Mouse (Mus musculus) retina, embryonic 14.5 days (tissue): ENCODE data around the gene Hoxd9.

Experiments
- DNase-seq: peaks from one replicate; pipeline ENCODE4 v3.0.0-alpha.2; 2015; ENCODE audit warnings: low spot score

Gene Hoxd9

DNA sequence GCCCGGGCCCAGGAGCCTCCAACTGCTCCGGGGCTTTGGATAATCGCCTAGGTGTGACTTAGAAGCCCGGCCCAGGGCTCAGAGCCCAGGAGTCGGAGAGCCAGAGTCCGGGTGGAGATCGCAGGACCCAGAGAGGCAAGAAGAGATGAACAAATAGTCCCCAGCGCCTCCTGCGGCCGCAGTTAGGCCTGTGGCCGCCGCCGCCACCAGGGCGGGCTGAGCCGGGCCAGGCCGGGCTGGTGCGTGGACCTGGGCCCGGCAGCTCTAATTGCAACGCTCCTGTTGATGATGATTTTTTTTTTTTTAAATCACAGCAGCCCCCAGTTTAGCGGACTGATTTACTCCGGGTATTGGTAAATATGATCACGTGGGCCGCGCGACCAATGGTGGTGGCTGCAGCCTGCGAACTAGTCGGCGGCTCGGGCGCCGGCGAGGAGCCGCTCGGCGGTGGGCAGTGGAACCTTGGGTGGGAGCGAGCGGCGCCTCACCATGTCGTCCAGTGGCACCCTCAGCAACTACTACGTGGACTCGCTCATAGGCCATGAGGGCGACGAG, at the start of gene Hoxd9:
Hoxd9 (plus strand) TSS at position 161 of the 555 bp plus-strand sequence.
- DNase-seq: peak; percentile 70

DNA sequence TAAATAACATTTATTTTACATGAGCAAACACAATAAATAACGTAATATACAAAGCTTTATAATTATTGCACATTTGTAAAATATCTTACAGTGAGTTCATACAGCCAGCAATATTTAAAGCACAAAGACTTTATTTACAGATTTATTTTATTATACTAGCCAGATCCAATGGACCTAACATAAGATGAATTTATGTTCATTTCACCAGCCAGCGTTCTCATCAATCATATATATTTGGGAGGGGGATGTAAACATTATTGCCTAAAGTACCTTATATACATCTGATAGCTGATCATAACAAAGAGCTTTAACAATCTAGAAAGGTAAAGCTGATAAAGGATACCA, 44.6 kb upstream of the Hoxd9 start:
- peak; percentile 40 for DNase-seq

DNA sequence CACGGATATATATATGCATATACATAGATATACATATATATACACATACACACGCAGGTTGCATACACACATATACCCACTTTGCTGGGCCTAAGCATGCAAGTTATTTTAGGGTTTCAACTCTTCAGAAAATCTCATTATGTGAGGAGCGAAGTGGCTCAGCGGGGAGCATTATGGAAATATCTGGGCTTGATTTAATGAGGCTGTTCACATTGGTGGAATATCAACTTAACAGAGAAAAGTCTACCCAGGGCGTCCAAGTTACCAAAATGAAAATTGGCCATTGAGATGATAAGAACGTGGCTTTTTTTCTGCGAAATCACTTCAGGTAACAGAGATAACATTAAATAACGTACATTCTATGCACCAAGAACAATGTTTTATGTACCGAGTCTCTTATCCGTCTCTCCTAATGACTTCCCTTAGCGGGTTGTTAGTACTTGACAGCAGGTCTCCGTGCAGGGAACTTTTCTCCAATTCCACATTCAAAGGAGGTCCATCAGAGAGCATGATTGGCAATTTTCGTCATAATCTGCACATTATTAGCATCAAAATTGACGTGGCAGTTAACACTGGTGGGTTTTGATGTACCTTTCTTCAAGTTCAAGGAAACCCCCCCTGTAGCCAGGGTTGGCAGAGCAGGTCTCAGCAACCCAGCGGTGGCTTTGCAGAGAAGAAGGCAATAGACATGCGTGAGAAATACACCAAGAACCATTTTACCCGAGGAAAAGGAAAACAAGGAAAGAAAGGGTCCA, 43.6 kb upstream of the Hoxd9 start:
- DNase-seq: peak; percentile 45

DNA sequence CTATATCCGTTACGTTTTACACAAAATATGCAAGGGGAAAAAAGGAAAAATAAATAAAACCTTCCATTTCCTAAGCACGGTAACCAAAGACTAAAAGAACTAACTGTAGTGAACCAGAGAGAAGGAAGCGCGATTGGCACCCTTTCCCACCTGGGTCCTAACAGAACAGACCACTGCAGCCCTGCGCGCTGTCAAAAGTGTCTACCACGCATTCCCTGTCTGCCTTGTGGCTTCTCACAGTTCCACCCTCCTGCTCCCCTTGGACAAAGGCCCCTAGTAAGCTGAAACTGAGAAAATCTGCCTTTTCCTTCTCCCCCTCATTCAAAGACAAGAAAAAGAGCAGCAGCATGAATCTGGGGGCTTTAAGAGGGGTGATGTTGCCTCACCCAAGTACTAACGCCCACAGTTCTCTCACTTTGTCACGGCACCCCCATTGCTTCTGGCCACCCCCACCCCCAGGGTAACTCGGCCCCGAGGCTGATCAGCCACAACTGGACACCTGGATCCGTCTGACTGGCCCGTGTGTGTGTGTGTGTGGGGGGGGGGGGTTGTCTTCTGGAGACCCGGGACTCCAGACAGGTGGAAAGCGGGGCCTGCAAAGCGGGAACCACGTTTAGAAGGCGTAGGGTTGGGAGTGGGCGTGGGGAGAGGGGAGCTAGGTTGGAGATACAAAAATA, 42.6 kb upstream of the Hoxd9 start:
- peak; percentile 15 for DNase-seq

DNA sequence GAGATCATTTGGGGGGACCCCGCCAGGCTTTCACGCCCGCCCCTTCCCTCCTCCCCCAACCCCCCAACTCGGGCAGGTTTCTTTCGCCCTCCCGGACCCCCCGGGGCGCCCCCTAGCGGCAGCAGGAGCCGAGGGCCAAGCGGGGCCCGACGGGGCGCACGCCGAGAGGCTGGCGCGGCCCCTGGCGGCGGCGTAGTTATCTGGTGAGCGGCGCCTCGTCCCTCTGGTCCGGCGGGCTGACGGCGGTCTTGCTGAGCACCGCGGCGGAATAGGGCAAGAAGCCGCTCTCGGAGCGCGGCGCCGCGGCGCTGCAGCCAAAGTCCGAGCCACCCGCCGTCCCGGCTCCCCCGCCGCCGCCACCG, 42.1 kb upstream of the Hoxd9 start:
- peak; percentile 60 for DNase-seq

DNA sequence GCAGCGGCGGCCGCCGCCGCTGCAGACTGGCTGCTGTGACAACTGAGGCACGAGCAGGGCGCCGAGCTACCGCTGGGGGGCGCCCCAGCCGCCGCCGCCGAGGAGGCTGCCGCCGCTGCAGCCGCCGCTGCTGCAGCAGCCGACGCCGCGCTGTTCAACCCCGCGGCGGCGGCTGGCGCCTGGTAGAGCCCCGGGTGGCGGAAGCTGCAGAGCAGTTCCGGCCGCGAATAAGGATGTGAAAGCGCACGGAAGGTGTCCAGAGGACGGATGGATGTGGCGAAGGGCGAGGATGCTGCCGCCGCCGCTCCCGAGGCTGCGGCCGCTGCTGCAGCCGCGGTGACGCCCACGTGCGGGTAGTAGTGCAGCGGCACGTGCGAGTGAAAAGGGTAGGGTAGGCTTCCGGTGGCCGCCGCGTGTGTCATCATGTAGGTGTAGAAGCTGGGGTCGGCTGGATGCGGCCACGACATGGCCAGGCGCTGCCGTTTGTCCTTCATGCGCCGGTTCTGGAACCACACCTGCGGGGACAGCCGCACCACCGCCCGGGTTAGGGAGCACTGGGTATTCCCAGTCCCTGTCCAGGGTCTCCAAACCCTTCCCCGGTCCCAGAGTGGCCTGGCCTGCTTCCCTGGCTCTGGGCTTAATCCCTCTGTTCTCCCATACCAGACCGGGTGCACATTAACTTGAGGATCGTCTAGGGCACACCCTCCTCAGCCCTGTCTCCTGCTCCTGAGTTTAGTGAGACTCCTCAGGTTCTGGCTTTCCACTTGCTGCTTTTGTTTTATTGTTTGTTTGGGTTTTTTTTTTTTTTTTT, 41.5 kb upstream of the Hoxd9 start:
- peak; percentile 66 for DNase-seq

DNA sequence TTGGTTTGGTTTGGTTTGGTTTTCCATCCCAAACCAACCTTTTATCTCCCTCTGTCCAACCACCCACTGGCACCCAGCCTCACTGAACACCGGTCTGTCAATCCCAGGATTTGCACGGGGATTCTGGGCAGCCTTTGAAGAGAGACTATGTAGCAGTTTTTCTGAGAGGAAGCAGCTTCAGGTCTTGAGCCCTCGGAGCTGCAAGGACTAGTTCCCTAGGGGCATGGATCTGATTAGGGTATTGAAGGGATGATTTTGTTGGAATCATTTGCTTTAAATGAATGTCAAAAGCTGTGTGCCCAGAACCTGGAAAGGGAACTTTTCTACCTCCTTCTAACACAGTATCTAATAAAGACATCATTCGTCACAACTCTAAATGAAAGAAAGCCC, 40.9 kb upstream of the Hoxd9 start:
- DNase-seq: no peak

DNA sequence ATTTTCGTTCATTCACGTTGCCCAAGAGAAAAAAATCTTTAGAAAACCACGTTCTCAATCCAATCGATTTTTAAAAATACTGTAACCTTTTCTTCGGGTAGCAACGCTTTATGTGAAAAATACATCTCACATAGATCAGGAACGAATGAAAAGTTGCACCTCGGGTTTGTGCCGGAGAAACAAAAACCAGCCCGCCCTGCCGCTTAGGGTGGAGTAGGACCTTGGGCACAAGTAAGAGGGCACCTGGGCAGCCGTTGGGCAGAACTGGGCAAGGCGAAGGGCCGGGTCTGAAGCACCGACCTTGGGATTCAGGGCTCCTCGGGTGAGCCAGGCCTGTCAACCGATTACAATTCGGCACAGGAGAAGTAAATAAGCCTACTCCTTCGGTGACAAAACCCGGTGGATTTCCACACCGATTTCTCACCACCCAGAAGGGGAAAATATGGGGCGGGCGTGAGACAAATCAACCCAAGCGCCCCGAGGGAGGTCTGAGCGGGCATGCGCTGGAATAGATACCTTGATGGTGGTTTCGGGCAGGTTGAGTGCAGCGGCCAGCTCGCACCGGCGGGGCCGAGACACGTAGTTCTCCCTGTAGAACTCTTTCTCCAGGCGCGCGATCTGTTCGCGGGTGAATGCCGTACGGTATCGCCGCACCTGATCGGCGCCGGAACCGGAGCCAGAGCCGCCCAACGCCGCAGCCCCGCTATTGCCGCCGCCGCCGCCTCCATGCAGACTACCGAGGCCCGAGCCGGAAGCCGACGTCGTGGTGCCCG, 40.1 kb upstream of the Hoxd9 start:
- peak; percentile 56 for DNase-seq

DNA sequence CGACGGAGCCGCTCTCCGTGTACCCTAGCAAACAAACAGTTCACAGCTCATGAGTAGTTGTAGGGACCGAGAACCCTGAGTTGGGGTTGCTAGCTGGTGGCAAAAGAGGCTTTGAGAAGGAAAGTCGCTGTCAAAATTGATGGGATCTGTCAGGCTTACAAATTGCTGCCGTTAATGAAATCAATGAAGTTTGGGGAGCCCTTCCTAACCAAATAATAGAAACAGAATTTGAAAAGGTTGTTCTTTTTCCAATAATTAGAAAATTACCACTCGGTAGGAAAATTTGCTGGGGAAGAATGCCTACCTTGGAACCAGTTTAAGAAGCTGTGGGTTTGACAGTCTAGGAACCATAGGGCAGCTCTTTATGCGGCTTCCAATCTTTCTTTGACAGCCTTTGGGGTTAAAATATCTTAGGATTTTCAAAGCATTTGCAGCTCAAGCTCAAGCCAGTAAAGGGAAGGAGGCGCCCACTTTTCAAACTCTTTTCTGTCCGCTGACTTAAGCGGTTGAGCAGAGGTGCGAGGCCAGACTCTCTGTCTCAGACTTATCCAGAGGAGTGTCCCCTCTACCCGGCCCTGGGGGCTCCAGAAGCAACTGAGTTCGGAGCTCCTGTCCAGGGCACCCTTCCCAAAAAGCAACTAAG, 39.4 kb upstream of the Hoxd9 start:
- peak; percentile 42 for DNase-seq

DNA sequence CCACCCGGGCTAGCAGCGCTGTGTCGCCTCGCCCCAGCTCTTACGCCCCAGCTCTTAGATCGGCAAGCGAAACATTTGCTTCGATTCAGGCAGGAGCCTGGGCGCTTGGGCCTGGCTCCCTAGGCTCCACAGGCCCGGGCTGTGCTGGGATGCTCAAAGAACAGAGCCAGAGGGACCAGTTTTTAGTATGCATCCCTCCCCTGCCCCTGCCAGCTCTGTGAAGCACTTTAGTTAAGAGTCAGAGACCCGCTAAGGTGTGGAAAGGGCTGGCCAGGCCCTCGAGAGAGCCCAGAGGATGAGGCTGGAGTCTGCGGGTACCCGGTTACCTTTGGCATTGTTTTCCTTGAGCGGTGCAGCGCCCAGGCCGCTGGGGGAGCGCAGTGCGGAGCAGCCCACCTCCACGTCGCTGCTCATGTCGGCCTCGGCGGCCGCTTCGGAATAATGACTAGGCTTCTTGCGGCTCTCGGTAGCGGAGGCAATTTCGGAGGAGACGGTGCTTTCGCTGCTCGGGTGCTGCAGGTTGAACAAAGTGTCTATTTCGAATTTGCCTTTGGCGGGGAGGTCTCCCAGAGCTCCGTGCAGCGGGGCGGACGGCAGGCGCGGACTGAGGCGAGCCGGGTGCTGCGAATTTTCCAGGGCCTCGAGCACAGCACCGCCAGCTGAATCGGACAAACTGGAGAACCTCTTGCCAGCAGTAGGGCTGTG, 38.7 kb upstream of the Hoxd9 start:
- peak; percentile 45 for DNase-seq

DNA sequence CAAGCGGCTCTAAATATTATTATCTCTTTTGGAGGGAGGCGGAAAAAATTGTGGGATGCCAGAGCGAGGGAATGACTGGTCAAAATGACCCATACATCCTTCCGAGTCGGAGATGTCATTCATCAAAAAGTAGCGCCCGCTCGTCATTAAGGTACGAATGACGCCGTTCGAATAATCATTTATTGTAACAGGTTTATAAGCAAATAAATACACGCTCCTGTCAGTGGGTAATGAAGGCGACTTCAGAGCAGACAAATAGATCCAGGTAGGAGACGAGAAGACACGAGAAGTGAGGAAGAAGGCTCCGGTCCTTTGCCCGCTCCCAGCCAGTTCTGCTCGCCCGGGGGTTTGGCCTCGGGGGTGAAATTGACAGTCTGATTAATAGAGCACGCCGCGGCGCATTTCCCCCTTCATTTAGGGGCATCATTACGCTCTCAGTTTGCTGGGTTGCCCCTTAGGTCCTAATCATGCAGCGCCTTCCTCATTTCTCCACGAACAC, 38.0 kb upstream of the Hoxd9 start, which contains the start of gene Evx2:
Evx2 (minus strand) TSS at position 51 of the 499 bp plus-strand sequence.
- DNase-seq: peak; percentile 33

DNA sequence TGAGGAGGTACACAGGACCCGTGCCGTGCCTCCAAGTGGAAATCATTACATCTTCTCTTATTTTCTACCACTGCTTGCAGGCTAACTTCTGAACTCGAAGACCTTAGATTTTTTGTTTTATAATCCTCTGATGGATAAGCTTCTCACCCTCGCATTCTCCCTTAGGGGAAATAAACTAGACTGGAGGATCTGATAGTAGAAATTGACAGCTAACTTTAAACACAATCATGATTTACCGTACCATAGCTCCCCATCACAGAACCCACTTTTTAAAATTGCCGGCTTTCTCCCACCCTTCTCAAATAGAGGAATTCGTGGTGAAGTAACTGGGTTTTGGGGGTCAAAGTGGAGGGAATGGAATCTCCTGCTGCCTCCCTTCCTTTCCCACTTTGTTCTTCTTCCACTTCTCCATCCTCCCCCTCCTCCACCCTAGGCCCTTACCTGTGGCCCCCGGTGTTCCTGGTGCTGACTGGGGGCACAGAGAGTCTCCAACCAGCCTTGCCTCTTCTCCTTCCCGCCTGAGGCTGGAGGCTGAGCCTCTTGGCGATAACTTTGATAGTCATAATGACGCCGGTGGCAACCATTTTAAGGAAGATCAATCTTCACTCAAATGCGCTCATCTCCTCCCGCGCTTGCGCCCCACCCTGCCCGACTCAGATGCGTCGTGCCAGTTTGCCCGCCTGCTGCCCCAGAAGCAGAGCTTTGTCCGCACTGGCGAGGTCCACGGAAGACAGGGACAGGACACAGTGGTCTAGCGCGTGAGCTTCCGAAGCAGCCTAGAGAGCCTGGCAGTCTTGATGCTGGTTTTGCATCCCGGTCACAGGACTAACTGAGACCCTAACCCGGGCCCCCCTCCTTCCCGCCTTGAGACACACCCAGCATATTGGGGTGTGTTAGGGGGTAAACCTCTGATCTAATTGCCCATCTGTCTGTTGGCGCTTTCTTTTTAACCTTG, 36.8 kb upstream of the Hoxd9 start:
- DNase-seq: peak; percentile 31

DNA sequence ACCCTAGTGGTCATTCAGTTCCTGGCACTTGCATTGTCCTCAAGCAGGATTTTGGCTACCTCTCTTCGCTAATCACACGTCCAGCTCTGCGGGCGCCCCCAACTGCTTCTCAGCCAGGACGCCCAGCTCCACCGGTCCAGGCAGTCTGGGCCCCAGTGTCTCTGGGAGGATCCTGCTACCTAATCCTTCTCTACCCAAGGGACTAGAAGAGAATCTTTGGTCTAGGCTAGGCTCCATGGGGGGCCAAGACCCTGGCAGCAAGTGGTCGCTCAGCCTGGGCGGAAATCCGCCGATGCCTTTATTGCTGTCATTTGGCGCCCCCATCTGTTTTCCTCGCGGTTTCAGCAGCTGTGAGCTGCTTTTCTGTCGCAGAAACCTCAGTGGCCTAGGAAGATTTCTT, 35.8 kb upstream of the Hoxd9 start:
- peak; percentile 87 for DNase-seq

DNA sequence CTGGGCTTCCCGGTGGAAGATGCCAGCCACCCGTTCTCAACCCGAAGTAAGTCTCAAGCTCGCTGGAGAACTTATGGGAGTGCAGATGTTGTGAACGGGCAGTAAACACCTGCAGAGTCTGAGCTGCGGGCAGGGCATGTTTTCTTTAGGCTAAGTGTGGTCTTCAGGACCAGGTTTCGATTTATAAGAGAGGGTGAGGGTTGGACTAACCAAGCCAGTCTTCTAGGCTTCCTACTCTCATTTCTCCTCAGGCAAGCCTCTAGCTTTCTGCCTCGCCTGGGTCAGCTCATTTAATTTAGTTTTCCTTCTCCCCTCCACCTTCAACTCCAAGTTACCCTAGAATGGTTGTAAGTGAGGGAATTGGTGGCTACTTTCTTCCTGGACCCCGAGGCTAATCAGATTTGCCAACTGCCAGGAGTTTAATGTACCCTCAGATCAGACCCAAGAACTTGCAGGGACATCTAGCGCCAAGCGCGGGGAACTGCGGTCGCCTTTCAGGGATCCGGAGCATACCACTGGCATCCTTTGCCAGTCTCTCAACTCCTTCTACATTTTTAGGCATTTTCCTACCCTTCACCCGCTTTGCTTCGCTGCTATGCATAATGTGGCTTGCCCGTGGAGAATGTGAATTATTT, 34.1 kb upstream of the Hoxd9 start:
- DNase-seq: peak; percentile 79

DNA sequence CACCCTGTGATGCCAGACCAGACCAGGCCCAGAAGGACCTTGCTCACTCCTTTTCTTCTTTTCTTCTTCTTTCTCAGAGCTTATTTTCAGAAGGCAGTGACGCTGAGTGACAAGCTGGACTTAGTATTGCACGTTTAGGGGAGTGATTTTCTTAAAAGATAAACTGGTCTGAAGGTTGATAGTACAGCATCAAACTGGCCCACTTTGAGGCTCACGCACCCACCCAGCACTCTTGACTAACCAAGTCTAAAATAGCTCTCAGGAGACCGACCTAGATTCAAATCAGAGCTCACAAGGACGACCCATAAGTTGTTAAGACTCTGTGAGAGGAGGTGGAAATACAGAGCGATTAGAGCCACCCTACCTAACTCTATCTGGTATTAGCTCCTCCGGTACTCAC, 31.1 kb upstream of the Hoxd9 start:
- DNase-seq: no peak

DNA sequence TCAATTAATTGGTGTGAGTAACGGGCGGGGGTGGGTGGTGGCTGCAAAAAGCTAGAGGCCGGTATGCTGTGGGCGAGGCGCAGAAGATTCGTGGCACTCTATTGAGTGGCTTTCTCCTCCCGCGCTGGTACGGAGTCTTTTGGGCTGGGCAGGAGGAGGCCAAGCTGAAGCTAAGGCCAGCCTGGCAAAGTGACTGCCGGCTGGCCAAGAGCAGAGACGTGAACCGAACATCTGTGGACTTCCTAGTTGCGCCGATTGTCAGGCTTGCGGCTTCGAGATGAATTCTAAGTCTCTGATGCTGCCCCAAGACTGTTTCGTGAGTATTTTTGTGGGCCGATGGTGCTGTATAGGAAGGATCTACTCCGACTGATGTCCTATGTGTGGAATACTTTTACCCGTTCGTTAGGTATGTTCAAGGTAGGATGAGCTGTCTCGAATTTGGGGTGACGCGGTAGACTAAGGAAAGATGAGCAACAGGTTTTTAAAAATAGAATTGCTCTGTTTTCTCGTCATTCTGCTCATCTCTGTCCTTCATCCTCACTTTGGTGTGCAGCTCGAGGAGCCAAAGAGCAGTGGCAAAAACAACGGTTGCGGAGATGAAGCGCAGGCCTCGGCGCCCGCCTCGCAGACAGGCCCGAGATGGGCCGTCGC, 30.2 kb upstream of the Hoxd9 start:
- no peak for DNase-seq

DNA sequence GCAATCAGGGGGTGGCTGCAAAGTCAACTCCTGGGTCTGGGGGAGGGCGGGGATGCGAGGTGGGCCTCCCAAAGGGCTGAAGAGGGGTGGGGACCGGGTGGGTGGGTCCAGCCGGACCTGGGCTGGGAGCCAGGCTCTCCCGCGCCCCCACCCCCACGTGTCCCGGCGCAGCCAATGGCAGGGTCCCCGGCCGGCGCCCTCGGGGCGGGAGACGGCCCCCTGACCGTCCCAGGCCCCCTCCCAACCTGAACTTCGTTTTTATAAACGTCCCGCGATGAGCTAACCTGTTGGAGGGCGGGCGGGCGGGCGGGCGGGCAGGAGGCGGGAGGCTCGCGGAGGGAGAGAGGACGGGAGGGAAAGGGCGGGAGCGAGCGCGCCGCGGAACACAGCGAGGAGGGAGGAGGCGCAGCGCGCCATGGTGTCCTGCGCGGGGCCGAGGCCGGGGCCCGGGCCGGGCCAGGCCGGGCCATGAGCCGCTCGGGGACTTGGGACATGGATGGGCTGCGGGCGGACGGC, 29.6 kb upstream of the Hoxd9 start, which contains the start of gene Hoxd13:
Hoxd13 (plus strand) TSS at position 469 of the 516 bp plus-strand sequence.
- DNase-seq: no peak
